Mouse (Mus musculus): ENCODE results near the gene Plp2. TPM values are rescaled to one million over a fixed set of nuclear protein-coding genes. Genes with fewer than 3 reads are reported as not detected.
"Not testable (repeated sequence)": the region's sequence is repeated elsewhere in the genome, so short reads cannot be mapped to it uniquely, and the experiment has no call there.

The Plp2 gene
- polyA plus RNA-seq (2012) = 8.9 and 13.9 TPM in 2 replicates

DNA sequence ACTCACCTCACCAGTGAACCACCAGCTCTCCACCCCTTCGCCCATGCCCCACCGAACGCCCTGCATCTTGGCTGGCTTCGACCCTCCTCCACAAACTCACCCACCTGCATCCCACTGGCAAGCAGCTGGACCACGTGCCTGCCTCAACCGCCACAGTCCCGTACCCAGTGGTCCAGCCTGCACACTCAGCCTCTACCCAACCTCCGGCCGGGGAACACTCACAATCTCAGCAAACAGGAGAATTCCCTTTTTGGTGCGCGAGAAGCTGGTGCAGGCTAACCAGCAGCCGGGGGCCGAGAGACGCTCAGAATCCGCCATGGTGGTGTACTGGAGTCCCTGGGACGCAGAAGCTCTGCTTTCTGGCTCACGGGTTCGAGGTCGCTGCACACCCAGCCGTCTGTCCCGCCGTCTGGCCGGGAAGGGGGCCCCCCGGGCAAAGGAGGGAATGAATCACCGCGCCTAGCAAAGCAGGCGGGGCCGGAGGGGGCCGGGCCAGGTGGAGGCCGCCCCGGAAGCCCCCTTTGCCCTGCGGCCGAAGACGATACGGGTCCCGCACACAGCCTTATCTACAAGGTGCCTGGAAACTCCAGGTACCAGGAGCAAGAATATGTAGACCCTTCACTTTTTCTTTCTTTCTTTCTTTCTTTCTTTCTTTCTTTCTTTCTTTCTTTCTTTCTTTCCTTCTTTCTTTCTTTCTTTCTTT lies at the start of gene Plp2:
Gene Plp2, minus strand, starts transcription at position 470 of the 703 bp plus-strand sequence.
- no peak for TF ChIP-seq GATA1 (IDR thresholded peaks at IDR 0.05; ENCODE audit: low read length)

DNA sequence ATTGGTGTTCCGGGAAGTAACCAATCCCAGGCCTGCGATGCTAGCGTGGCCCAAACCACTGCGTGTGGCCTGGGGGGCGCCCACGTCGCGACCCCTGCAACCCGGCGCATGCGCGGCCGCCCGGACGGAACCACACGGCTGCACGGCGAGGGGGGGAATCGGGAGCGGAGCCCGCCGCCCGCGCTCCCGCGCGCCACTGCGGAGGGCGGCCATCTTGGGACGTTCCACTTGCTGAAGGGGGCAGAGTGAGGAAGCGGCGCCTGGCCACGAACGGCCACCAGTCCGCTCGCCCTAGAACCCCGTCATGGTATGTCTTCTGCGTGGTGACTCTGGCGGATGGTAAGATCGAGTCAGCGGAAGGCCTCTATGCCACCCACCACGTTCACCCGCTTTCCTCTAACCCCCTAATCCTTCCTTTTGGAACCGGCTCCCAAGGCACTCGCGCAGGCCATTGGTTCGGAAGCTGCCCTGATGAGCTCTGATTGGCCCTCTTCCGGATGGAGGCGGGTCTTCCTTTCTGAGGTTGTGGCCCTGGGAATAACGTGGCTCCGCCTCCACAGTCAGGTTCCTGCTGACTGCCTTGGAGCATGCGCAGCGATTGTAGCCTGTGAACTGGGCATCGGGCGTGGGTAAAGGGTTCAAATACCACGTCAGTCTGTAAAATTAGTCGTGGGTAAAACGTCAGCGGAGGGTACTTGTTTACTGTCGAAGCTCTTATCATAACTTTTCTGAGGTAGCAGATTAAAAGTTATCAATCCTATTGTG lies 43.1 kb upstream of the Plp2 start, which contains the start of gene Wdr45:
Gene Wdr45, plus strand, starts transcription at position 199 of the 765 bp plus-strand sequence.
- not testable (repeated sequence) for TF ChIP-seq GATA1 (IDR thresholded peaks at IDR 0.05; ENCODE audit: low read length)

DNA sequence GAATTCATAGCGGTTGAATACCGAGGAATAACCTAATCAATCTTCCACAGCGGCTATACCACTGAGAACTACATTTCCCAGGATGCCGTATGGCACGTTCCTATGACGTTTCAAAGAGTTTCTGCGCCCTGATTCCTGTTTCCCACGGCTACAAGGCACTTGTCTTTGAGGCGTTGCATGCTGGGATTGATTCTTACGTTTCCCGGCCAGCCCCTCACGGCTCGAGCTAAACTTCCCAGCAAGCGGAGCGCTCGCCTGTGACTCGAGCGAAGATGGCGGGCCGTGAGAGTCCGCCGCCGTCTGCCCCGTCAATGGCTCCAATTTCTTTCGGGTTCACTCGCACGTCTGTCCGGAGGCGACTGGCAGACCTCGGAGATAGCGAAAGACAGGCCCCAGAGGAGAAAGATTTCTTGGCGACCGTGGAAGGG lies 25.8 kb upstream of the Plp2 start, which contains the start of gene Gpkow:
Gene Gpkow, plus strand, starts transcription at position 178 of the 428 bp plus-strand sequence.
- no peak for TF ChIP-seq GATA1 (IDR thresholded peaks at IDR 0.05; ENCODE audit: low read length)

DNA sequence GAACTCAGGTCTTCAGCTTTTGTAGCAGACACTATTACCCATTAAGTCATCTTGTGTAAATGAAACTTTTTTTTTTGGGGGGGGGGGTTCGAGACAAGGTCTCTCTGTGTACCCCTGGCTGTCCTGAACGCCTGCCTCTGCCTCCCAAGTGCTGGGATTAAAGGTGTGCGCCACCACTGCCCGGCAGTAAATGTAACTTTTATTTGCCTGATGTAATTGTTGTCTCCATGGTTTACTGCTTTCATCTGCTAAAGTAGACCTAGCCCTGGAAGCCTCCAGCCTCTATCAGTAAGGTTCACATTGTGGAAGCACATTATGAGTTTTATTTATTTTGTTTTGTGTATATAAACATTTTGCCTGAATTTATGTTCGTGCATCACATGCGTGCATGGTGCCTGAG lies 25.3 kb upstream of the Plp2 start:
- no peak for TF ChIP-seq GATA1 (IDR thresholded peaks at IDR 0.05; ENCODE audit: low read length)

DNA sequence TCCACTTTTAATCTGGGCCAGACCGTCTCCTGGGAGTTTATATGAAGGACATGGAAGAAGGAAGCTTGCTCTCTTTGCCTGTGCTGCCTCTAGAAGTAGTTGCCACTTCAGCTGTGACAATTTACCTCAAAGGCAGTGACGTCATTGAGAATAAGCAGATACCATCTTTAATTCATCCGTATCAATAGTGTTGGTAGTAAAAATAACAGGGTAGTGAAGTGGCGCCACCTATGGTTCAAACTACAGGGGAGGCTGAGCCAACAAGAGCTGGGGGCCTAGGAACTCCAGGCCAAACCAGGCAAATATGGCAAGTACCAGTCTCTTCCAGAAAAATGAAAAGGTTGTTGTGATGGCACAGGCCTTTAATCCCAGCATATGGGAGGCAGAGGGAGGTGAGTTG lies 21.7 kb upstream of the Plp2 start:
- no peak for TF ChIP-seq GATA1 (IDR thresholded peaks at IDR 0.05; ENCODE audit: low read length)

DNA sequence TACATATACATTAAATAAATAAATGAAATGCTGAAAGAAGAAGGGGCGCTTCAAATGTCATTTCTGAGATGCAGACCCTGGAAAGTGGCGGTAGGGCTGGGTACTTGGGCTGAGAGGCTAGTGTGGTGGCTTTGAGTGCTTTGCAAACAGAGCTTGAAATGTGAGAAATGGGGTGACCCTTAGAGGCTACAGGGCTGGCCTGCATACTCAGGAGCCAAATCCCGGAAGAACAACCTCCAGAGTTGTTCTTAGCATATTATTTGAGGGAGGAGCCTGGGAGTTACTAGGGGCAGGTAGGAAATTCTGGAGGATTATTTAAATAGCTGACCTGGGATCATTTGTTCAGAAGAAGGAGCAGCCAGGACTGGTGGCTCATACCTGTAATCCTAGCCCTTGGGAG lies 19.3 kb upstream of the Plp2 start:
- TF ChIP-seq GATA1 (IDR thresholded peaks at IDR 0.05; ENCODE audit: low read length) = no peak

DNA sequence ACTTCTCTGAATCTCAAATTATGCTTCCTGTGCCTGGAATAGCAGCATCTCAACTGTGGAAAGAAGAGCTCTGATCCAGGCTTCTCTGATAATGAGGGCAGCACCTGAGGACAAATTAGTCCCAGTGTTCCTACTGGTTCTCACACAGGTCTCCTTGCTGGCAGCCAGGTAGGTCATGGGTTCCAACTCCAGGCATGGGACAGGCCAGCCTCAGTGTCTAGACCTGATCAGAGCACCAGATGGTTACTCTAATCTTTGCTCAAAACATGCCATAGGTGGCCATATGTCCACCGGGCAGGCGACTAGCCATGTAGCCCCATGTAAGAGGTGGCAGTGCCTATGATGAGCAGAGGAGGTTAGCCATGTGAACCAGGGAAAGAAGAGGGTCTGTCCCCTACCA lies 17.1 kb upstream of the Plp2 start:
- TF ChIP-seq GATA1 (IDR thresholded peaks at IDR 0.05; ENCODE audit: low read length) = no peak

DNA sequence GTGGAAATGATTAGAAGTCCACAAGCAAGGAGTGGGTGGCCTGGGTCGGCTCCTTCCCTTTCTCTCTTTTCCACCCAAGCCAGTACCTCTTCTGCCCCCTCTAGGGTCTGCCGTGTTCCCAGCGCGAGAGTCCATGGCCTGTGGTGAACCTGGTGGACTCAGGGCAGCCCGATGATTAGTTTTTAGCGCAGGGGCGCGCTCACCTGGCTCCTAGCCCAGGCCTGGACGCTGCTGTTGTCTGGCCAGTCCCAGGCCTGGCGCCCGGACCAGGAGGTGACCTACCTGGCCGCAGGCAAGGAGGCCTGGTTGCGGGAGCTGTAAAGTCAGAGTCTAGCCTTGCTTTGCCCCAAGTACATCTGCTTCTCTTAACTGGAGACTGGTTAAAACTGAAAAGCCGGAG lies 9.7 kb upstream of the Plp2 start, which contains the start of gene Magix:
Gene Magix, minus strand, starts transcription at position 388 of the 400 bp plus-strand sequence.
- no peak for TF ChIP-seq GATA1 (IDR thresholded peaks at IDR 0.05; ENCODE audit: low read length)

DNA sequence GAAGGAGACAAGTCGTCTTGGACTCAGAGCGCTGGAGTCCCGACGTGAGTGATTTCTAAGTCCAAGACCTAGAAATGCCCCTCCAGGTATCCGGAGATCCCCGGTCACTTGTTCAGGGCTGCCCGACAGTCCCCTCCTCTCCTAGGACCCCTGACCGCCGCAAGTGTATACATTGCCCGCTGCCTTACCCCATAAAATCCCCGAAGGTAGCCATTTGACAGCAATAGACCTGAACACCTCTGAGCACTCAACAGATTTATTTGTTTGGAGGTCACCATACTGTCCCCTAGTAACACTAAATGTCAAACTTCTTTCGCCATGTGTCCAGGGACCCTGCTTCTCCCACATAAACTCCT lies 8.8 kb upstream of the Plp2 start:
- no peak for TF ChIP-seq GATA1 (IDR thresholded peaks at IDR 0.05; ENCODE audit: low read length)

DNA sequence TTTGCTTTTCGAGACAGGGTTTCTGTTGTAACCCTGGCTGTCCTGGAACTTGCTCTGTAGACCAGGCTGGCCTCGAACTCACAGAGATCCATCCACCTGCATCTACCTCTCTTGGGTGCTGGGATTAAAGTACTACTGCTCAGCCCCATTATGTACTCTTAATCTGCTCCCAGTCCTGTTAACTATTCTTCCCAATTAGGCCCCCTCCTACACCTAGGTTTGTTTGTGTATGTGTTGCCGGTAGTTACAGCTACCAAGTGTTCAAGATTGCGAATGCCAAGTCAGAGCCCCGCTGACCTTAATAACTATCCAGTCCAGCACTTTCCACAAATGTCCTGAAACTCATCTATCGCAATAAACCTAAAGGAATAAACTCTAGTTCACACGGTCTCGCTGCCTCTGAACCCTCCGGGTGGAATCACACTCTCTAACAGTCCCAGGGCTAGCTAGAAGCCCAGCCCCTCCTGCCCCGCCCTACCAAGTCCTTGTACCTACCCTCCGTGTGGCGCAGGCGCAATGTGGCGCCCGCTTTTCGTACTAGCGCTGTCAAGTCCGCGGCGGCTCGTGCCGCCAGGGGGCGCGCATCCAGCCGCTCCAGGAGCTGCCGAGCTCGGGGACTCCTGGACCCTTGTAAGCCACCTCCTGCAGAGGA lies 8.3 kb upstream of the Plp2 start:
- no peak for TF ChIP-seq GATA1 (IDR thresholded peaks at IDR 0.05; ENCODE audit: low read length)

DNA sequence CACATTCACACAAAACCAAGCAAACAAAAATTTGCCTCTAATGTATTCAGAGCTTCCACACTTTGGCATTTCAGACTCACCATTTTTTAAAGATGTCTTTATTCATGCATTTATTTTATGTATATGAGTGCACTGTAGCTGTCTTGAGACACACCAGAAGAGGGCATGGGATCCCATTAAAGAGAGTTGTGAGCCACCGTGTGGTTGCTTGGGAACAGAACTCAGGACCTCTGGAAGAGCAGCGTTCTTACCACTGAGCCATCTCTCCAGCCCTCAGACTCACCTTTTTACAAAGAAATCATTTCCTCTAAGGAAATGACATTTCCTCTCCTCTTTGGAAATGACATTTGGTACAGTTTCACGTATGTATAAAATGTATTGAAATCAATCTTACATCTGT lies 7.8 kb upstream of the Plp2 start:
- no peak for TF ChIP-seq GATA1 (IDR thresholded peaks at IDR 0.05; ENCODE audit: low read length)

DNA sequence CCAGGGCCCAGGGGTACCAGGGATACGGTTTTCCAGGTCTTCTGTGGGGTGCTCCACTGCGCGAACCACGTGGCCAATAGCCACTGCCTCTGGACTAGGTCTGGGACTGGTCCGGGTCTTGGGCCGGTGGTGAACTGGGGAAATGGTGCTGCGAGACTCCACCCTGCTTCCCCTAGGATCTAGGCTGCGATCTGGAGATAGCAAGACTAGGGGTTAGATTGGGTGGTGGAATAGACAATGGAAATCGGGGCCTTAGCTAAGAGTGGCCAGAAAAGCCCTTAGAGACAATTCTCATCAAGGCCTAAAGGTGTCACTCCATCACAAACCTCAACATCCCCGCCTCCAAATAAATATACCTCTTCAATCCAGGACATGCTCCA lies 3.8 kb upstream of the Plp2 start:
- TF ChIP-seq GATA1 (IDR thresholded peaks at IDR 0.05; ENCODE audit: low read length) = no peak

DNA sequence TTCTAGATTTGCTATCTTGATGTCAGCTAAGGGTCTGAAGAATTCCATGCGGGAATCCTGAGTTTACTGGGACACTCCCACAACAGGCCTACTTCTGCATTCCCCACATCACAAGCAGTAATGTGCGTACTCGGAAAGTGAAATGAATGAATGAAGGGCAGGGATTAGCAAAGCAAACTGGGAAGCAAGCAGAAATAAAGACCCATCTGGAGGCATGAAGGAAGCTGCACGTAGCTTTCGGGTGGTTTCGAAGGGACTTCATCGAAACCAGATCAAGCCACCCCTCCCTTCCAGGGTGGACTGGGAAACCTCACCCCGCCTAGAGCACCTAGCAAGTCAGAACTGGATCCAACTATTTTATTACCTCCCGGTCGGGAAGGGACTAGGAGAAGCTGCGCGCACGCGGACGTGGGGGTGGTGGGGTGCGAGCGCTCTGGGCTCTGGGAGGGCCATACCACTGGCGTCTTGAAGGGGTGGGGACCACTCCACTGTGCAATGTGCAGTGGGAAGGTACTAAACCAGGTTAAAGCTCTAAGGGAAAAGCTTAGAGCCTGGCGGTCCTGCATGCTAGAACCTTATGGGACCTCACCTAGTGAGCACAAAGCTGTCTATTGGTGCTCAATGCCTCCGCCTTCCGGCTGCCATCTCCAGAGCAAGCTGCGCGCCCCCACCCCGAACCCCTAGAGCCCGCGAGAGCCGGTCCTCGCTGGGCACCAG lies 3.3 kb upstream of the Plp2 start:
- TF ChIP-seq GATA1 (IDR thresholded peaks at IDR 0.05; ENCODE audit: low read length) = no peak

DNA sequence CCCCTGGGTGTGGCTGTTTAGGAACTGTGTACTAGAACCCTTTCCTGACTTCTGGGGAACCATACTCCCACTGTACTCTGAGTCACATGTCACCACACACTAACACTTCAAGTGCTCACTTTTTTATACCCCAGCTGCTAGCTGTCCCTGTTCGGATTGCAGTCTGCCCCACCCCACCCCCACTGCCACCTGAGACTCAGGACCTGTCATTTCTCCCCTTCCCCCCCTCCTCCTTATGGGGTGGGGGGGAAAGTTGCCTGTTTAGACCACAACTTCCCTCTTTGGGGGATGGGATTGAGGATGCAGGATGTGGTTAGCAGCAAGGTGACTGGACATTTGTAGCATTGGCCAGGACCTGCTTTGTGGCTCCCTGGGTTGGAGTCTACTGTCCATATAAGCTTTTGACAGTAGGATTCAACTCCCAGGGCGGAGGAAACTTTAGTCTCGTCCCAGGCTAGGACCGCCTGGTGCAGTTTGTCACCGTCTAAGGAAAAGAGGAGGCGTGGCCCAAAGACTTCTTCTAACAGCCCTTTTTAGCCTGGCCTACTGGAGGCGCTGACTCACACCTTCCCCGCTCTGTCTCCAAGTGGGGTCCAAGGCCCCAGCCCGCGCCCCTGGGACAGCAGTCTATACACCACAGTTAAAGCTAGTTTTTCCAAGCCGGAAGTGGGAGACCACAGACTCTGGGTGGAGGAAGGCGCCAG lies 2.5 kb upstream of the Plp2 start:
- no peak for TF ChIP-seq GATA1 (IDR thresholded peaks at IDR 0.05; ENCODE audit: low read length)

DNA sequence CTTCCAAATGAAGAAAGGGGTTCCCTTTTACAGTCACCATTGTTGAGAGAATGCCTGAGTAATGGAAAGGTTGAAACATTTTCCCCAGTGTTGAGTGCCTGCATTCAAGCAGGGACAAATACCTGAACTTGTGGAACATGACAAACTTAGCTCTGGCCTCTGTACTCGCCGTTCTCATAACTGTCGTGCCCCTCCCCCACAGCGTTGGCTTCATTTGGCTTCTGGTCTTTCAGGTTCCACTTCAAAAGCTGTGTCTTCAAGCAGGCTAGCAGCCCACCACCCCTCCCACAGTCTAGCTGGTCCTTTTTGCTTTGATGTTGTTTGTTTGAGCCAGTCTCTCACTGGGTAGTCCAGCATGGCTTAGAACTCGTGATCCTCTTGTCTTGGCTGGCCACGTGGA lies 1.5 kb upstream of the Plp2 start:
- TF ChIP-seq GATA1 (IDR thresholded peaks at IDR 0.05; ENCODE audit: low read length) = no peak
